In the genomic region with DNA sequence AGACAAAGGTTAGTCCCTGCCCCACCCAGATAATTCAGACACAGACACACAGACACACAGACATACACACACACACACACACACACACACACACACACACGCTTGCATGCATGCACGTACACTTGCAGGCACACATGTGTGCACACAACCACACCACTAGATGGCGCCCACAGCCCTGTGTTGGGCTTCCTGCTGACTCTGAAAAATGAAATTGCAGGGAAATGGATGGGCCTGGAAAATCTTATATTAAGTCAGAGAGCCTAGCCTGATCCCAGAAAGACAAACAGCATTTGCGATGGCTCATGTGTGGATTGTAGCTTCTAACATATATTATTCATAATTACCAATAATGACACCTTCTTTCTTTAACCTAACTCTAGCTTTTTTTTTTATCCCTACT, we compare ENCODE assay signal across 9 mouse cellular contexts. TPM values are rescaled to one million over a fixed set of nuclear protein-coding genes. Genes with fewer than 3 reads are reported as not detected.
DNase-seq lines count a peak whose midpoint lies in the region; ATAC-seq and TF ChIP-seq lines count a peak whose summit lies in the region.
"Had no signal": no experiment of that assay in that cellular context is flagged by ENCODE, and none has a peak within 500 bp of the region (broad histone marks: within the 10 kb centered on the region; RNA-seq: fewer than 3 reads in every experiment).

No protein-coding gene starts in this region.

- TF ChIP-seq POLR2A in brain, embryonic 14.5 days (IDR thresholded peaks at IDR 0.05; ENCODE audit: borderline replicate concordance, extremely low read depth, insufficient read depth, insufficient read length, poor library complexity, severe bottlenecking) = no peak

- DNase-seq in frontal cortex, postnatal 36 days (ENCODE audit: low spot score in 2 of 2) = peak; percentile 37 to 60
- DNase-seq in frontal cortex, postnatal 10 days (ENCODE audit: low spot score in 2 of 2) = no peak
- DNase-seq in right cerebral cortex, postnatal 14 days = peak; percentile 68
- no peak for DNase-seq in right cerebral cortex, postnatal 25 days
- peak; percentile 73 for DNase-seq in brain, embryonic 14.5 days (ENCODE audit: low read depth)
- DNase-seq in kidney, postnatal 0 days (ENCODE audit: low spot score) = peak; percentile 61
- DNase-seq in mesoderm, embryonic 11.5 days (ENCODE audit: low read depth, low spot score) = peak; percentile 58

- H3K4me2 ChIP-seq in kidney, postnatal 0 days (ENCODE audit: low read length) = no peak overlapping the region
- H3K4me2 ChIP-seq: neural tube, embryonic 13.5 days had no signal

- no peaks in the 10 kb centered on the region for H3K9me3 ChIP-seq in kidney, postnatal 0 days (replicated peaks; ENCODE audit: low read length)

- H3K9ac ChIP-seq in kidney, postnatal 0 days (ENCODE audit: low read depth, low read length) = no peak overlapping the region
- H3K9ac ChIP-seq: neural tube, embryonic 13.5 days had no signal

- H3K4me1 ChIP-seq in kidney, postnatal 0 days (replicated peaks; ENCODE audit: insufficient read depth, low read length) = no peaks in the 10 kb centered on the region
- H3K4me1 ChIP-seq: neural tube, embryonic 13.5 days had no signal

- TF ChIP-seq CTCF in brain, embryonic 14.5 days (IDR thresholded peaks at IDR 0.05; ENCODE audit: borderline replicate concordance, extremely low read depth, insufficient read depth, insufficient read length) = peak; percentile 77
- TF ChIP-seq CTCF in kidney, postnatal 0 days (IDR thresholded peaks at IDR 0.05; ENCODE audit: low read depth) = peak; percentile 76

- H3K36me3 ChIP-seq in kidney, postnatal 0 days (ENCODE audit: insufficient read depth, low read length) = no peaks in the 10 kb centered on the region
- H3K36me3 ChIP-seq: neural tube, embryonic 13.5 days had no signal

- H3K27ac ChIP-seq in kidney, postnatal 0 days = no peak overlapping the region
- H3K27ac ChIP-seq: neural tube, embryonic 13.5 days had no signal

- no peaks in the 10 kb centered on the region for H3K27me3 ChIP-seq in kidney, postnatal 0 days (ENCODE audit: insufficient read depth, low read length)
- H3K27me3 ChIP-seq: neural tube, embryonic 13.5 days had no signal

- WGBS in kidney, postnatal 0 days = 36% methylated on average over 4 of the region's 4 CpGs

- no peak for ATAC-seq in kidney, postnatal 0 days (replicated peaks; ENCODE audit: low FRiP score, low read depth)
- no peak; the same call in 1 of the 2 replicates for ATAC-seq in megakaryocyte-erythroid progenitor cell, adult 5-6 weeks (replicated peaks; ENCODE audit: low FRiP score, low TSS enrichment, poor library complexity, severe bottlenecking)

- no peak overlapping the region for H3K4me3 ChIP-seq in kidney, postnatal 0 days (replicated peaks; ENCODE audit: low read depth, low read length)
- H3K4me3 ChIP-seq: neural tube, embryonic 13.5 days had no signal

RNA-seq across cellular contexts. Expression of a gene that starts 38.7 kb away (rescaled TPM):
- 1.3 and 3.1 TPM in 2 replicates for polyA plus RNA-seq in brain, embryonic 14.5 days (2012; rRNA removed)
- 0.32 and 0.50 TPM in 2 replicates for polyA plus RNA-seq in kidney, postnatal 0 days (2015; fragmentation: Nextera tagmentation; extraction: Ambion mirVana)
- not detected in 2 replicates for total RNA-seq in megakaryocyte-erythroid progenitor cell, adult 5-6 weeks (2014; fragmentation: Nextera tagmentation)
- total RNA-seq in megakaryocyte-erythroid progenitor cell, adult 5-6 weeks (2017) = not detected in 2 replicates

Comparison
In these comparisons a context has a peak if more than half of its experiments do, and no peak if none do; other contexts are left out.
1. DNase-seq: peak in frontal cortex, postnatal 36 days (2 of 2), right cerebral cortex, postnatal 14 days (single experiment), brain, embryonic 14.5 days (single experiment), kidney, postnatal 0 days (single experiment) and mesoderm, embryonic 11.5 days (single experiment); none in frontal cortex, postnatal 10 days (0 of 2) and right cerebral cortex, postnatal 25 days (single experiment).